Mouse (Mus musculus) layer of hippocampus, adult 8-10 months (tissue): ENCODE data around the gene Card14. TPM values are rescaled to one million over a fixed set of nuclear protein-coding genes. Genes with fewer than 3 reads are reported as not detected.

Experiments
- DNase-seq, 2 experiments: peaks; one replicate each; pipeline ENCODE4 v3.0.0; 2022; ENCODE audit warnings: low spot score in 2 of 2
- microRNA-seq, 2 experiments: library from miRNA; unstranded; fragments of <30 nt; microRNA quantifications; one replicate each; pipeline ENCODE4 v1.2.0; 2022
- total RNA-seq, 4 experiments: library from RNA; stranded (reverse); gene quantifications; 2 replicates each; pipeline ENCODE4 v1.2.4; 2022

The Card14 gene
- total RNA-seq, 4 experiments from 2014 or later, result 0.36 to 0.71 (median 0.52) TPM

- DNase-seq, result no peak
Measured at GRCm38 (mm10) chr11:119394210-119394609, 86.6 kb downstream of the Card14 start.

Small RNA genes within 50 kb of the gene (microRNA-seq; reads per million reads assigned to microRNA genes)
- gene Mir1932, result 0 to 0.32 reads per million in 2 experiments

Other genes starting within 250 kb of the Card14 start
- 10 to 100 TPM; 40.7 to 47.2 (median 44.0) TPM for gene Cbx4, start 221.5 kb upstream of the Card14 start, total RNA-seq
- gene Tbc1d16, start 79.3 kb upstream of the Card14 start, total RNA-seq, result 10 to 100 TPM; 35.4 to 39.4 (median 36.7) TPM
- 1 to 10 TPM; 1.6 to 3.1 (median 2.4) TPM for gene Ccdc40, start 79.2 kb upstream of the Card14 start, total RNA-seq
- 100 to 1,000 TPM; 336 to 359 (median 339) TPM for gene Gaa, start 39.9 kb upstream of the Card14 start, total RNA-seq
- gene Eif4a3, start 7.7 kb upstream of the Card14 start, total RNA-seq, result 10 to 100 TPM; 89.1 to 93.4 (median 90.6) TPM
- gene Sgsh, start 47.8 kb downstream of the Card14 start, total RNA-seq, result 1 to 10 TPM; 5.9 to 8.0 (median 7.0) TPM
- gene Slc26a11, start 47.8 kb downstream of the Card14 start, total RNA-seq, result 1 to 10 TPM; 6.0 to 6.9 (median 6.3) TPM
- 1 to 10 TPM; 3.6 to 8.6 (median 6.1) TPM for gene Rnf213, start 85.3 kb downstream of the Card14 start, total RNA-seq
- 10 to 100 TPM; 28.8 to 39.7 (median 32.2) TPM for gene Endov, start 183.6 kb downstream of the Card14 start, total RNA-seq
- 100 to 1,000 TPM; 330 to 455 (median 386) TPM for gene Nptx1, start 240.0 kb downstream of the Card14 start, total RNA-seq